Mouse (Mus musculus) heart, postnatal 0 days (tissue): Measurements from ENCODE around the gene Capn12. TPM values are rescaled to one million over a fixed set of nuclear protein-coding genes. Genes with fewer than 3 reads are reported as not detected.
"Not testable (repeated sequence)": the region's sequence is repeated elsewhere in the genome, so short reads cannot be mapped to it uniquely, and the experiment has no call there.

ENCODE experiments used
- ATAC-seq: fragments of 200-750 bp; cut with Nextera tagmentation; 2 replicates; pipeline ENCODE4 v1.8.0; 2017; ENCODE audit warnings: low read depth, moderate number of reproducible peaks, moderate library complexity; ENCODE audit not compliant: insufficient read depth
- DNase-seq: peaks from one replicate; pipeline ENCODE4 v3.0.0-alpha.2; 2016; ENCODE audit warnings: low spot score
- H3K27ac ChIP-seq: fragments of 300-500 bp; sonication (generic); 2 replicates; pipeline ENCODE4 v1.5.1; 2014; ENCODE audit warnings: low read depth, mild to moderate bottlenecking
- H3K27me3 ChIP-seq: fragments of 300-500 bp; sonication (generic); 2 replicates; pipeline ENCODE4 v1.6.1; 2014; ENCODE audit warnings: low read length, mixed read lengths; ENCODE audit not compliant: control insufficient read depth, insufficient read depth
- H3K36me3 ChIP-seq: fragments of 300-500 bp; sonication (generic); replicated peaks from 2 replicates; pipeline ENCODE4 v1.6.1; 2014; ENCODE audit warnings: low read length, mixed read lengths; ENCODE audit not compliant: control insufficient read depth, insufficient read depth
- H3K4me1 ChIP-seq: fragments of 300-500 bp; sonication (generic); 2 replicates; pipeline ENCODE4 v1.6.1; 2014; ENCODE audit warnings: antibody characterized with exemption; ENCODE audit not compliant: control insufficient read depth, insufficient read depth
- H3K4me2 ChIP-seq: fragments of 300-500 bp; sonication (generic); 2 replicates; pipeline ENCODE4 v1.6.1; 2014; ENCODE audit warnings: low read depth, mild to moderate bottlenecking, low read length, moderate library complexity
- H3K4me3 ChIP-seq: fragments of 300-500 bp; sonication (generic); 2 replicates; pipeline ENCODE4 v1.5.1; 2014; ENCODE audit warnings: low read depth, low read length
- H3K9ac ChIP-seq: fragments of 300-500 bp; sonication (generic); replicated peaks from 2 replicates; pipeline ENCODE4 v1.6.1; 2014; ENCODE audit warnings: low read depth, low read length, mixed read lengths
- H3K9me3 ChIP-seq: fragments of 300-500 bp; sonication (generic); replicated peaks from 2 replicates; pipeline ENCODE4 v1.6.1; 2016; ENCODE audit warnings: low read length; ENCODE audit not compliant: control insufficient read depth
- CTCF ChIP-seq: IDR thresholded peaks from 2 replicates; pipeline ENCODE4 v1.5.1; 2016; ENCODE audit warnings: antibody characterized with exemption, control low read depth, low read depth
- EP300 ChIP-seq: IDR thresholded peaks from 2 replicates; pipeline ENCODE4 v1.6.1; 2016; ENCODE audit warnings: antibody characterized with exemption, low read depth
- whole genome bisulfite sequencing: fragments of 180-500 bp; shearing (Covaris S2); extraction: QIAGEN DNeasy Blood & Tissue Kit; methylation state at CpG from one replicate; pipeline ENCODE4 v1.1.7; 2014; 5-methylcytosine and 5-hydroxymethylcytosine counted together
- polyA plus RNA-seq: library from polyadenylated mRNA; unstranded; fragments of >200 nt; fragmentation: Nextera tagmentation; extraction: Ambion mirVana; gene quantifications from 2 replicates; pipeline ENCODE4 v1.2.1, GENCODE M21; 2015
- total RNA-seq: library from RNA; depleted of rRNA; stranded (reverse); fragments of >200 nt; gene quantifications from 2 replicates; pipeline ENCODE4 v1.2.3, GENCODE M21; 2014; ENCODE audit warnings: low replicate concordance

Gene Capn12
- total and polyA plus RNA-seq, 2 experiments from 2014 or later: 0.26 TPM; not detected in 1

DNA sequence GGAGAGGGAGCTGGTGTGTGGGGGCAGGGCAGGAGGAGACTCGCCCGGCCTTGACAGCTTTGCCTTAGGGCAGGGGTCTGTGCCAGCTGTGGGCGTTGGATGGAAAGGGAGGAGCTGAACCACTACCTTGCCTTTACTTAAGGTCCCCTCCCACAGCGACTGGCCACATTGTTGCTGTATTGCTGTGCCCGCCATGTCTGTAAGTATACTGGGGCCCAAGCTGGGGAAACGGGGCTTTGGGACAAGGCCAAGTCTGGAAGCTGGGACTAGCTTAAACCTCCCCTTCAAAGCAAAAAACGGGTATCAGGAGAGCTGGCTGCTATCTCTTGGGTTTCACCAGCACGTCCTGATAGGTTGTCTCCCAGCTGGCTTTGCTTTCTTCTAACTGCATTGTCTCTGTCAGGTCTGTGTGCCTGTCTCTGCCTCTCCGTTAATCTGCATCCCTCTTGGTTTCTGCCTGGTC lies 16.9 kb upstream of the Capn12 start:
- WGBS: 33% methylated on average over 9 of the region's 9 CpGs
- no peak for TF ChIP-seq CTCF
- no peak for TF ChIP-seq EP300
- Histone ChIP-seq H3K36me3 (no peaks in the 10 kb centered on the region), H3K27ac (no peak overlapping the region), H3K4me1 (peaks cover 9% of the 10 kb centered on the region; the same call in 1 of the 2 replicates), H3K27me3 (no peaks in the 10 kb centered on the region), H3K4me3 (no peak overlapping the region), H3K9me3 (peaks cover 4% of the 10 kb centered on the region; the same call in 1 of the 2 replicates), H3K4me2 (no peak overlapping the region), H3K9ac (no peak overlapping the region)
- no peak for ATAC-seq
- DNase-seq: no peak

DNA sequence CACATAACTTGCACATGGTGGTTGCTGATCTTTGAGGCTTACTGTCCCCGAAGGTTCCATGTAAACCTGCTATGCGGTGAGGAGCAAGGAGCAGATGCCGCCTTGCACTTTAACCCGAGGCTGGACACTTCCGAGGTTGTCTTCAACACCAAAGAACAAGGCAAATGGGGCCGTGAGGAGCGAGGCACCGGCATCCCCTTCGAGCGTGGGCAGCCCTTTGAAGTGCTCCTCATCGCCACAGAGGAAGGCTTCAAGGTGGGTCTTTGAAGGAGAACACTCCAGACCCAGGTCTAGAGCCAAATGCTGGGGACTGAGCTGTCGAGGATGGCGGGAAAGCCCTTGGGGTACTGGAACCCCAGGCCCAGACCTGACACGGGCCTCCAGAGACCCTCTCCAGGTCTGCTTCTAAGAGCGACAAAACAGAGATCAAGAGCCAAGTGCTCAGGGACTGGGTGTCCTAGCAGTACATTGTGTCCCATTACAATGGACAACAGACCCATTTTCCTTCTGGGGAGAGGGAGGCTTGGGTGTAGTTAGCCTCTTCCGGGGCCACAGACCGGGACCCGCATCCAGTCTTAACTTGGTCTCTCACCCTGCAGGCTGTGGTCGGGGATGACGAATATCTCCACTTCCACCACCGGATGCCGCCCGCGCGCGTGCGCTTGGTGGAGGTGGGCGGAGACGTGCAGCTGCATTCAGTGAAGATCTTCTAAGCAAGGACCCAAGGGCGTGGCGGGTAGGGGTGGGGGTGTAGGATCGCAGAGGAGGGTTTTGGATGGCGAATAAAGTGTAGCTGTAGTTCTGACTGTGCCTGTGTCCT lies 15.5 kb upstream of the Capn12 start:
- Histone ChIP-seq H3K4me2 (peak overlapping the region; percentile 39), H3K4me1 (peaks cover 9% of the 10 kb centered on the region; the same call in 1 of the 2 replicates), H3K4me3 (peak overlapping the region; percentile 12; the same call in 1 of the 2 replicates), H3K9ac (0 out of 2 replicates have a peak overlapping the region, but pooled peaks have one; percentile 14), H3K27me3 (no peaks in the 10 kb centered on the region), H3K36me3 (no peaks in the 10 kb centered on the region), H3K27ac (peak overlapping the region; percentile 12; the same call in 1 of the 2 replicates), H3K9me3 (peaks cover 4% of the 10 kb centered on the region; the same call in 1 of the 2 replicates)
- 39% methylated on average over 33 of the region's 33 CpGs for WGBS
- TF ChIP-seq CTCF (peak; percentile 21; the same call in 1 of the 2 replicates), EP300 (no peak)
- ATAC-seq (peak; percentile 67), DNase-seq (peak; percentile 66)

DNA sequence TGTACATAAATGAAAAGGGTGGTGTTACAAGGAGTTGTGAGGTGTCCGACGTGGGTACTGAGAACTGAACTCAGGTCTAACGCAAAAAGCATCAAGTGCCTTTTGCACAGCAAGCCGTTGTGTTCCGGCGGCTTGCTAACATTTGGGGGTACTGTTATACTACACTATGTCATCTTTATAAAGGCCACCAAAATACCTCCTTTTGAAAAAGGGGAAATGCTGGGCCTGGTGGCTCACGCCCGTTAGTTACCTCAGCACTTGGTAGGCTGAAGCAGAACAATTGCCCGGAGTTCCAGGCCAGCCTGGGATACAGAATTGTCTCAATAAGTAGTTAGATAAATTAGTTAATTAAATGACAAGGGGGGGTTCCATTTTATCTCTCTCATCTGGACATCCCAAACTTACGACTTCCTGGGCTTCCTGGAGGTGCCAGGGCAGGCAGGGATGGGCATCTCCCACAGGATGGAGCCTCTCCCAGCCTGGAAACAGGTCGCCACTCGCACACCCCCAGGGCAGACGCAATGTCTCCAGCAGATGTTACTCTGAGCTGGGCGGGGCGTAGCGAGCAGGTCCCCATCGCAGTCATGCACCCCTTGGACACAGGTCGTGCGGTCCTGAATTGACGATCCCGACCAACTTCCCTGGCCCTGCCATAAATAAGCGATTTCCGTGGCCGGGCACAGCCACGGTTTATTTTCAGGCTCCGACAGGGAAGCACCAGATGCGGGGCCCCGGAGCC lies 14.3 kb upstream of the Capn12 start:
- WGBS: 90% methylated on average over 28 of the region's 28 CpGs
- no peak overlapping the region for H3K4me2 ChIP-seq

DNA sequence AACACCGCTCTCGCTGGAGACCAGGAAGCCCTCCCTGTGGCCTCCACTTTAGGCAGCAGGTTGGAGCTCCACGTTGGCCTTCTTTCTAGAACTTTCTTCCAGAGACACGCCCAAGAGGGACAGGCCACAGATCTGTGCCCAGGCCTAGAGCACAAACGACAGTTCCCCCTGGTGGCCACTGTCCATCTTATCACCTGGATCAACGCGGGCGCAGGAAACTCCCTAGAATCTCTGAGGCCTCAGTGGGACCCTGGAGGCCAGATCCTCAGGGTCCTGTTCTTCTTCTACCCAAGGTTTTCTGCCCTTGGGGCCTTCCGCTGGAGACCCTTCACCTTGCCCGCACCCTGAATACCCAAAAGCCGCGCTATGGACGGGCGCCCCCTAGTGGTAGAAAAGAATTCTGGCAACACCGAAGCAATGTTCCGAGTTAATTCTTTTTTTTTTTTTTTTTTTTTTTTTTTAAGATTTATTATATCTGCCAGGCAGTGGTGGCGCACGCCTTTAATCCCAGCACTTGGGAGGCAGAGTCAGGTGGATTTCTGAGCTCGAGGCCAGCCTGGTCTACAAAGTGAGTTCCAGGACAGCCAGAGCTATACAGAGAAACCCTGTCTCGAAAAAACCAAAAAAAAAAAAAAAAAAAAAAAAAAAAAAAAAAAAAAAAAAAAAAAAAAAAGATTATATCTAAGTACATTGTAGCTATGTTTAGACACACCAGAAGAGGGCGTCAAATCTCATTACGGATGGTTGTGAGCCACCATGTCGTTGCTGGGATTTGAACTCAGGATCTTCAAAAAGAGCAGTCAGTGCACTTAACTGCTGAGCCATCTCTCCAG lies 13.5 kb upstream of the Capn12 start:
- peak overlapping the region; percentile 21 for H3K4me3 ChIP-seq

More for the DNA sequence above, 14.3 kb upstream of the Capn12 start:
- no peak for TF ChIP-seq CTCF
- TF ChIP-seq EP300: no peak
- Histone ChIP-seq H3K27me3 (no peaks in the 10 kb centered on the region), H3K27ac (0 out of 2 replicates have a peak overlapping the region, but pooled peaks have one; percentile 27), H3K36me3 (no peaks in the 10 kb centered on the region), H3K4me1 (peaks cover 9% of the 10 kb centered on the region; the same call in 1 of the 2 replicates), H3K9ac (no peak overlapping the region), H3K4me3 (no peak overlapping the region; the same call in 1 of the 2 replicates), H3K9me3 (no peaks in the 10 kb centered on the region)
- DNase-seq (no peak), ATAC-seq (no peak)

More for the DNA sequence above, 13.5 kb upstream of the Capn12 start:
- peak; percentile 65 for ATAC-seq
- Histone ChIP-seq H3K4me2 (peak overlapping the region; percentile 48), H3K27ac (0 out of 2 replicates have a peak overlapping the region, but pooled peaks have one; percentile 27)
- H3K4me1 ChIP-seq, H3K36me3 ChIP-seq, H3K9ac ChIP-seq, H3K27me3 ChIP-seq, H3K9me3 ChIP-seq: not testable (repeated sequence)
- 21% methylated on average over 23 of the region's 23 CpGs for WGBS
- DNase-seq: peak; percentile 74
- peak; percentile 59 for TF ChIP-seq CTCF
